Mouse (Mus musculus) liver, postnatal 0 days (tissue): Measurements from ENCODE around the gene Btbd9. TPM values are rescaled to one million over a fixed set of nuclear protein-coding genes. Genes with fewer than 3 reads are reported as not detected.

Source experiments
- ATAC-seq: fragments of 200-750 bp; cut with Nextera tagmentation; 2 replicates; pipeline ENCODE4 v1.8.0; 2017; ENCODE audit warnings: mild to moderate bottlenecking, moderate library complexity
- DNase-seq: peaks from one replicate; pipeline ENCODE4 v3.0.0-alpha.2; 2016
- H3K27ac ChIP-seq: fragments of 300-500 bp; sonication (generic); 2 replicates; pipeline ENCODE4 v1.5.1; 2014; ENCODE audit warnings: antibody characterized with exemption, moderate library complexity, mild to moderate bottlenecking, low read depth
- H3K27me3 ChIP-seq: fragments of 300-500 bp; sonication (generic); 2 replicates; pipeline ENCODE4 v1.6.1; 2014; ENCODE audit warnings: low read length, control low read depth, mixed read lengths; ENCODE audit not compliant: insufficient read depth
- H3K36me3 ChIP-seq: fragments of 300-500 bp; sonication (generic); replicated peaks from 2 replicates; pipeline ENCODE4 v1.6.1; 2014; ENCODE audit warnings: mild to moderate bottlenecking, control low read depth, low read length, moderate library complexity, mixed read lengths; ENCODE audit not compliant: insufficient read depth
- H3K4me1 ChIP-seq: fragments of 300-500 bp; sonication (generic); 2 replicates; pipeline ENCODE4 v1.6.1; 2014; ENCODE audit warnings: antibody characterized with exemption, mild to moderate bottlenecking, control low read depth; ENCODE audit not compliant: insufficient read depth
- H3K4me2 ChIP-seq: fragments of 300-500 bp; sonication (generic); 2 replicates; pipeline ENCODE4 v1.6.1; 2014; ENCODE audit warnings: low read depth, mild to moderate bottlenecking, low read length, moderate library complexity, mixed read lengths
- H3K4me3 ChIP-seq: fragments of 300-500 bp; sonication (generic); 2 replicates; pipeline ENCODE4 v1.5.1; 2014; ENCODE audit warnings: low read depth, low read length
- H3K9ac ChIP-seq: fragments of 300-500 bp; sonication (generic); replicated peaks from 2 replicates; pipeline ENCODE4 v1.6.1; 2014; ENCODE audit warnings: mild to moderate bottlenecking, moderate library complexity
- H3K9me3 ChIP-seq: fragments of 300-500 bp; sonication (generic); 2 replicates; pipeline ENCODE4 v1.6.1; 2016; ENCODE audit warnings: mild to moderate bottlenecking, control low read depth, low read length, mixed read lengths
- CTCF ChIP-seq: sonication (generic); IDR thresholded peaks from 2 replicates; pipeline ENCODE4 v1.5.1; 2016; ENCODE audit warnings: antibody characterized with exemption, low read depth
- EP300 ChIP-seq: IDR thresholded peaks from 2 replicates; pipeline ENCODE4 v1.6.1; 2016; ENCODE audit warnings: antibody characterized with exemption, low read depth, mild to moderate bottlenecking
- WGBS: fragments of 180-500 bp; shearing (Covaris S2); extraction: QIAGEN DNeasy Blood & Tissue Kit; methylation state at CpG from one replicate; pipeline ENCODE4 v1.1.7; 2014; ENCODE audit not compliant: insufficient replicate concordance; 5-methylcytosine and 5-hydroxymethylcytosine counted together
- polyA plus RNA-seq: library from polyadenylated mRNA; unstranded; fragments of >200 nt; fragmentation: Nextera tagmentation; extraction: Ambion mirVana; gene quantifications from 2 replicates; pipeline ENCODE4 v1.2.1, GENCODE M21; 2015

Btbd9 gene
- polyA plus RNA-seq, 1 experiment from 2014 or later = 16.5 TPM

DNA sequence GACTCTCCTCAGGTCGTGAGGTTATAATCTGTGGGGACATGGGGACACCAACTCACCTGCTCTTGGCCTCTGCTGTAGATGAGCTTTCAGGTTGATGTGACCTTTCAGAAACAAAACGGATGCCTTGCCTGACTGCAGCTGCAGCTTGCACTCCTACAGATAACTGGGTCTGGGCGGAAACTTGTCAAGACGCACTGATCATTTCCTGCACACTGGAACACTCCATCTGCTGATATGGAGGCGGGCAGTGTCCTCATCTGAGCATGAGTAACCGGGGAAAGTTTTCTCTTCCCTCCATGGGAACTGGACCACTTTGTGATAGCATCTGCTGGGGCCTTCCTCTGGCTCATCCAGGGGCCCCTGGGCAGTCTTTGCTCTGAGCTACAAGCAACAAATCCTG, 361.9 kb downstream of the Btbd9 start:
- no peak overlapping the region for H3K4me2 ChIP-seq
- TF ChIP-seq CTCF = no peak
- TF ChIP-seq EP300 = no peak
- H3K4me3 ChIP-seq = no peak overlapping the region
- H3K4me1 ChIP-seq = no peaks in the 10 kb centered on the region
- ATAC-seq = 0 out of 2 replicates have a peak, but pooled peaks have one; percentile 7
- no peak for DNase-seq
- no peak overlapping the region for H3K27ac ChIP-seq
- peaks cover 17% of the 10 kb centered on the region for H3K36me3 ChIP-seq
- H3K9ac ChIP-seq = no peak overlapping the region
- 47% methylated on average over 6 of the region's 6 CpGs for WGBS
- H3K27me3 ChIP-seq = no peaks in the 10 kb centered on the region
- H3K9me3 ChIP-seq = no peaks in the 10 kb centered on the region

DNA sequence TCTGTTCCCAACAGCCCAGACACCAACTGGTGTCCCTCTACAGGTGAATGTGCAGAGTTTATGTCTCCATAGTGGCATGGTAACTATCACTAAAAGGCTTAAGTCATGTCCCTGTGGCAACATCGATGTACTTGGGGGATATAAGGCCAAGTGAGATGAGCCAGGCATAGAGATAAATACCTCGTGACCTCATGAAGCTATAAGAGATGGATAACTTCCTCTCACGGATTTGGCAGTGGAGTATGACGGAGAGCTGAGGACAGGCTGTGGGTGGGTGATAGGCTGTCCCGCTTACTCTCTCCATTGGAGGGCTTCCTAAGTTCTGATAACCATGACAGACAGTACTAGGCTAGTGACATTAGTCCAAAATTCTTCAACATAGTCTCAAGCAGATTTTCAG, 362.9 kb downstream of the Btbd9 start:
- DNase-seq (no peak), ATAC-seq (no peak)
- Histone ChIP-seq H3K27me3 (no peaks in the 10 kb centered on the region), H3K4me1 (no peaks in the 10 kb centered on the region), H3K4me3 (no peak overlapping the region), H3K9ac (no peak overlapping the region), H3K9me3 (no peaks in the 10 kb centered on the region), H3K36me3 (peaks cover 25% of the 10 kb centered on the region), H3K27ac (no peak overlapping the region), H3K4me2 (no peak overlapping the region)
- WGBS = 66% methylated on average over 5 of the region's 5 CpGs
- TF ChIP-seq CTCF (no peak), EP300 (no peak)

DNA sequence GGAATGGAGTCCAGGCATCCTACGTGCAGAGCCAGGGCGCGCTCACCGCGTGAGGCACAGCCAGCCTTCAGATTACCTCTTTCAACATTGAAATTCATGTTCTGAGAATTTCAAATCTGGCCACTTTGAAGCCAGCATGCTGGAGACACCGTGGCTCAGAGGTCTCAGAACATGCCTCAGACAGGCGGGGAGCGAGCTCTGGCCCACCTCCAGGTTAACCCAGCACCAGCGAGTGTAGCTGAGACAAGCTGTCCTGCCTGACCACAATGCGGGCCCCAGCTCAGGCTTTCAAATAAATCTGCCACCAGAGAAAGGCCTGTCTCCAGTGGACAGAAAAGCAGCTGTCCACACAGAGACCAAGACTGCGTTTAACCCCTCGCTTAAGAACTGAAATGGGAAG, 363.6 kb downstream of the Btbd9 start:
- Histone ChIP-seq H3K27ac (no peak overlapping the region), H3K36me3 (peaks cover 33% of the 10 kb centered on the region), H3K27me3 (no peaks in the 10 kb centered on the region), H3K9me3 (no peaks in the 10 kb centered on the region), H3K4me1 (no peaks in the 10 kb centered on the region), H3K4me2 (no peak overlapping the region), H3K9ac (no peak overlapping the region), H3K4me3 (no peak overlapping the region)
- DNase-seq (no peak), ATAC-seq (no peak)
- TF ChIP-seq CTCF (no peak), EP300 (no peak)
- WGBS = 82% methylated on average over 12 of the region's 12 CpGs

DNA sequence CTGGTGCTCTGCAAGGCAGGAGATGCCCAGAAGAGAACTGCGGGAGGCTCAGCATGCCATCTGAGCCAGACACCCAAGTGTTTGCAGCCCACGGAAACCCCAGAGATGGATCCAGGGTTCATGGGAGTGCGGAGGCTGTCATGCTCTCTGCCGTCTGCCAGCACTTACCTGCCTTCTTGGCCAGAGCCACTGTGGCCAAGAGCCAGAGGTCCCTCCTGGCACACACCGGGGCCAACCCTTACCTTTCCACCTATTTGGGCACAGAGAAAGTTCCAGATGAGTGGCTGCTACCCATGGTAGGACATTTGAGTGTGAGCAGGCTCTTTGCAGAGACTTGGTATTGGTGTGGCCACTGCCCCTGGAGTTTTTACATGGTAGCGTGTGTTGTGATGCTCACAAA, 365.4 kb downstream of the Btbd9 start:
- DNase-seq = no peak
- Histone ChIP-seq H3K9ac (no peak overlapping the region), H3K4me2 (no peak overlapping the region), H3K27me3 (no peaks in the 10 kb centered on the region), H3K4me1 (no peaks in the 10 kb centered on the region), H3K27ac (no peak overlapping the region), H3K9me3 (no peaks in the 10 kb centered on the region), H3K4me3 (no peak overlapping the region), H3K36me3 (peaks cover 36% of the 10 kb centered on the region)
- TF ChIP-seq EP300 (no peak), CTCF (no peak)
- ATAC-seq = no peak
- WGBS = 85% methylated on average over 6 of the region's 6 CpGs

DNA sequence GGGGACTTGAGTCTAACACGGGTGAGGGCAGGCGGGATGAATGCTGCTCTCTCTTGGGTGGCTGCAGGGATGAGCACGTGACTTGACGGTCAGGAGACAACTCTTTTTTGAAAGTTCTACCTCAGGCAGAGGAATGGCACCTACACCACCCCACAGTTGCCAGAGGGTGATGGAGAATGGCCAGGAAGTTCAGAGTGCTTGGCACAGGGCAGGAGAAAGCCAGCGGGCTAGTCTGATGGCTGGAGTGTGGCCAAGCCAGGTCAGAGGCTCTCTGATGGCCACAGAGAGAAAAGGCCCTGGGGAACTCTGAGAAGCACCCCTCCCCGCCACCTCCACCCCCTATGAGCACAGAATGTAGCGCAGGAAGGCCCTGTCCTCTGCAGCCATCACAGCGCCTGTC, 366.0 kb downstream of the Btbd9 start:
- DNase-seq (no peak), ATAC-seq (no peak)

DNA sequence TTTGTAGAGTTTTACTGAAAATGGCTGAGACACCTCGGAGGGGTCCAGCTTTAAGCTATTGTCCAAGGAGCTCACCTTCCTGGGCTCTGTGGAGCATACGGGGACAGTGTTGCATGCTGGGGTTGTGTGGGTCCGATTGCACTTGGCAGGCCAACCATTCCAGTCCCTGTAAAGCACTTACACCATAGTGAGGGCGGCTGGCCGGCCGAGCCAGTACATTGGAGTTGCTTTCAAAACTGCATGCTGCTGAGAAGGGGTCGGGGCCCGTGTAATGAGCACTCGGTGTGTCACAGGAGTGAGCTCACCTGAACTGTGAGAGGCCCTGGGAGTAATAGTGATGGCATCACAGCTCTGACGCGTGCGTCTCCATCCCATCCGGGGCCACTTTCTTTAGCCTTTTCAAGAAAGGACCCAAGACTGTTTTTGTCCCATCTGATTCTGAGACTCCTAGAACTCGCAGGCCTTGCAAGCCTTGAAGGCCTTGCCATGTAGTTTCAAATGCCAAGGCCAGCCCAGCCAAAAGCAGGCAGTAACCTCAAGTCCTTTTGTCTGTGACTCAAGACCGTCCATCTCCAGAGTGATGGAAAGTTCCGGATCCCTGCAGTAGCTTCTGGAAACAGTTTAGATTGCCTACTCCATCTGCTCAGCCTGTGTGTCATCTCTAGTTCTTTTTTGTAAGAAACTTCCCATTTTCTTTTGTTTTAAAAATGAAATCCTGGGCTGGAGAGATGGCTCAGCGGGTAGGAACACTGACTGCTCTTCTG, 371.0 kb downstream of the Btbd9 start:
- Histone ChIP-seq H3K4me2 (no peak overlapping the region), H3K9me3 (no peaks in the 10 kb centered on the region), H3K4me1 (no peaks in the 10 kb centered on the region), H3K36me3 (peaks cover 27% of the 10 kb centered on the region), H3K27me3 (no peaks in the 10 kb centered on the region), H3K27ac (no peak overlapping the region), H3K4me3 (no peak overlapping the region), H3K9ac (no peak overlapping the region)
- 87% methylated on average over 17 of the region's 17 CpGs for WGBS
- ATAC-seq = no peak
- TF ChIP-seq CTCF (no peak), EP300 (no peak)
- no peak for DNase-seq

More for the DNA sequence above, 366.0 kb downstream of the Btbd9 start:
- Histone ChIP-seq H3K27ac (no peak overlapping the region), H3K36me3 (peaks cover 36% of the 10 kb centered on the region), H3K4me2 (no peak overlapping the region), H3K4me3 (no peak overlapping the region), H3K9me3 (no peaks in the 10 kb centered on the region), H3K4me1 (no peaks in the 10 kb centered on the region), H3K27me3 (no peaks in the 10 kb centered on the region), H3K9ac (no peak overlapping the region)
- TF ChIP-seq CTCF = no peak
- TF ChIP-seq EP300 = no peak
- 93% methylated on average over 8 of the region's 8 CpGs for WGBS
